Mouse (Mus musculus) kidney, postnatal 0 days (tissue): ENCODE measurements at regions not wholly inside any gene's neighbourhood (a gene's known extent, or its start where the extent isn't known, plus 50 kb on each side); places are given as distances from the start of the nearest gene placed in this dataset.
"Not testable (repeated sequence)": the region's sequence is repeated elsewhere in the genome, so short reads cannot be mapped to it uniquely, and the experiment has no call there.

Source experiments
- ATAC-seq: fragments of 200-750 bp; cut with Nextera tagmentation; replicated peaks from 2 replicates; pipeline ENCODE4 v1.8.0; 2017; ENCODE audit warnings: low read depth, moderate number of reproducible peaks, moderate TSS enrichment, moderate library complexity; ENCODE audit not compliant: low FRiP score
- DNase-seq: peaks from one replicate; pipeline ENCODE4 v3.0.0-alpha.2; 2016; ENCODE audit warnings: low spot score
- H3K27ac ChIP-seq: fragments of 300-500 bp; sonication (generic); 2 replicates; pipeline ENCODE4 v1.5.1; 2014; ENCODE audit warnings: mild to moderate bottlenecking
- H3K27me3 ChIP-seq: fragments of 300-500 bp; sonication (generic); 2 replicates; pipeline ENCODE4 v1.6.1; 2014; ENCODE audit warnings: low read length, mixed read lengths; ENCODE audit not compliant: insufficient read depth
- H3K36me3 ChIP-seq: fragments of 300-500 bp; sonication (generic); 2 replicates; pipeline ENCODE4 v1.6.1; 2014; ENCODE audit warnings: low read length, mixed read lengths; ENCODE audit not compliant: insufficient read depth
- H3K4me1 ChIP-seq: fragments of 300-500 bp; sonication (generic); replicated peaks from 2 replicates; pipeline ENCODE4 v1.6.1; 2014; ENCODE audit warnings: antibody characterized with exemption, low read length, mixed read lengths; ENCODE audit not compliant: insufficient read depth
- H3K4me2 ChIP-seq: fragments of 300-500 bp; sonication (generic); 2 replicates; pipeline ENCODE4 v1.6.1; 2014; ENCODE audit warnings: mild to moderate bottlenecking, low read length, moderate library complexity, mixed read lengths
- H3K4me3 ChIP-seq: fragments of 300-500 bp; sonication (generic); replicated peaks from 2 replicates; pipeline ENCODE4 v1.5.1; 2014; ENCODE audit warnings: low read depth, low read length
- H3K9ac ChIP-seq: fragments of 300-500 bp; sonication (generic); 2 replicates; pipeline ENCODE4 v1.6.1; 2014; ENCODE audit warnings: low read depth, low read length
- H3K9me3 ChIP-seq: fragments of 300-500 bp; sonication (generic); replicated peaks from 2 replicates; pipeline ENCODE4 v1.6.1; 2016; ENCODE audit warnings: low read length, inconsistent platforms, mixed read lengths
- CTCF ChIP-seq: IDR thresholded peaks from 2 replicates; pipeline ENCODE4 v1.5.1; 2016; ENCODE audit warnings: antibody characterized with exemption, low read depth, mild to moderate bottlenecking, moderate library complexity
- WGBS: fragments of 180-500 bp; shearing (Covaris S2); extraction: QIAGEN DNeasy Blood & Tissue Kit; methylation state at CpG from one replicate; pipeline ENCODE4 v1.1.7; 2014; 5-methylcytosine and 5-hydroxymethylcytosine counted together

- H3K27ac ChIP-seq, result no peak overlapping the region
- H3K9ac ChIP-seq, result no peak overlapping the region
- H3K4me3 ChIP-seq, result no peak overlapping the region
- DNase-seq, result no peak
- WGBS, result 43% methylated on average over 7 of the region's 7 CpGs
- H3K36me3 ChIP-seq, result no peaks in the 10 kb centered on the region
- H3K4me2 ChIP-seq, result no peak overlapping the region
- no peaks in the 10 kb centered on the region for H3K9me3 ChIP-seq
- no peak for ATAC-seq
- TF ChIP-seq CTCF, result no peak
- H3K4me1 ChIP-seq, result peaks cover 5% of the 10 kb centered on the region; the same call in 1 of the 2 replicates
- H3K27me3 ChIP-seq, result no peaks in the 10 kb centered on the region
These were observed 169.2 kb upstream of the Kit start for GRCm38 (mm10) chr5:75405496-75405895.

DNA sequence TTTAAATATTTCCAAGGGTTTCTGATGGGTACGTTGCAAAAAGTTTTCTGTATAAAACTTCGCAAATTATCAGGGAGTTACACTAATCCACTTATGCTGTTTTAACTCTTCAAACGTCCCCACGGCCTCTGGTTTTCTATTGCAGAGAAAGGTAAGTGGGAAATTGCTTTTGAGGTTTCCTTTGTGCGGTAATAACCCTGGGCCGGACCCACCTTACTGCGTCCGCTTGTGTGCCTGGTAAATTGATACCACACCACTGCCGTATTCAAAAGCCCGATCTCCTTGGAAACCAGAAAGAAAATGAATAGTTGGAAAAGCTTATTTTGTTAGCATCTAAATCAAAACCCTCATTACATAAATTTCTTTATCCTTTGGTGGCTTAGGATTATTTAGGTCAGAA lies 167.0 kb upstream of the Kit start:
- DNase-seq (no peak), ATAC-seq (no peak)
- WGBS, result 69% methylated on average over 10 of the region's 10 CpGs
- no peaks in the 10 kb centered on the region for H3K27me3 ChIP-seq
- no peak overlapping the region for H3K4me3 ChIP-seq
- H3K4me1 ChIP-seq, result 0 out of 2 replicates have a peak, but pooled peaks cover under 1% of the 10 kb centered on the region
- no peaks in the 10 kb centered on the region for H3K9me3 ChIP-seq
- H3K27ac ChIP-seq, result no peak overlapping the region
- no peaks in the 10 kb centered on the region for H3K36me3 ChIP-seq
- TF ChIP-seq CTCF, result no peak
- H3K4me2 ChIP-seq, result no peak overlapping the region
- H3K9ac ChIP-seq, result no peak overlapping the region

DNA sequence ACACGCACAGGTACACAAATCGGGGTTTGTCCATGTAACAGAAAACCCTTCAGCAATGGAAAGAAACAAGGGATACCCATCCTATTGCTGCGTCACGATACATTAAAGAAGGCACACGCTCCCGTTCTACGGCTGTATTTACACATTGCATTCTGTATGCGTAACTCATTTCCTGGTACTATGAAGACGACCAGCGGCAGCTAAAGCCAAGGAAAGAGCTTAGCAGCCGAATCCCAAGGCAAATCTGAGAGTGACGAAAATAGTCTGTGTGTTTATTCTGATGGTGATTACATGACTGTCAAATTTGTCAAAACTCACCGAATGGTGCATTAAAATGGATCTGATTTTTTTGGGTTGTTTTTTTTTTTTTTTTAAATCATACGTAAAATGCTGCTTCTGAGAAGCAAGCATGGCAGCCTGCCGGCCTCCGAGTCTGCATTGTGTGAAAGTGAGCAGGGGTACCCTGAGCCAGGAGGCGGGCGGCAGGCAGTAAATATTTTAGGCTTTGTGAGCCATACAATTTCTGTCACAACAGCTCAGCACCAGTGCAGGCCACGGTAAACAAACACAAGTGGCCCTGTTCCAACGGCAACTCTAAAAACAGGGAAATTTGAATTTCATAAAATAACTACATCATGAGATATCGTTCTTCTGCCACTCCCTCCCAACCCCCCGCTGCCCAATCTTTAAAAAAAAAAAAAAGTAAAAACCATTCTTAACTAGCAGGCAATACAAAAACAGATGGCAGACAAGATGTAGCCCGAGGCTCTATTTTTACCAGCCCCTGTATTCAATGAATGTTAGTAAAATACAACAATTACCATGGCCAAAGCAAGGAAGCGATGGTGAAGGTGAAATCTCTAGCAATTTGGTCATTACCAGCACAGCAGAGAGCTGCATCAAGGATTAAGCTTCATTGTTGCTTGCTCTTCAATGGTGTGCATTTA lies 164.2 kb upstream of the Kit start:
- Histone ChIP-seq H3K9ac (no peak overlapping the region), H3K4me2 (no peak overlapping the region), H3K4me3 (no peak overlapping the region), H3K4me1 (no peaks in the 10 kb centered on the region), H3K27me3 (no peaks in the 10 kb centered on the region), H3K9me3 (no peaks in the 10 kb centered on the region), H3K36me3 (no peaks in the 10 kb centered on the region), H3K27ac (no peak overlapping the region)
- no peak for TF ChIP-seq CTCF
- no peak for ATAC-seq
- no peak for DNase-seq
- 77% methylated on average over 24 of the region's 24 CpGs for WGBS

DNA sequence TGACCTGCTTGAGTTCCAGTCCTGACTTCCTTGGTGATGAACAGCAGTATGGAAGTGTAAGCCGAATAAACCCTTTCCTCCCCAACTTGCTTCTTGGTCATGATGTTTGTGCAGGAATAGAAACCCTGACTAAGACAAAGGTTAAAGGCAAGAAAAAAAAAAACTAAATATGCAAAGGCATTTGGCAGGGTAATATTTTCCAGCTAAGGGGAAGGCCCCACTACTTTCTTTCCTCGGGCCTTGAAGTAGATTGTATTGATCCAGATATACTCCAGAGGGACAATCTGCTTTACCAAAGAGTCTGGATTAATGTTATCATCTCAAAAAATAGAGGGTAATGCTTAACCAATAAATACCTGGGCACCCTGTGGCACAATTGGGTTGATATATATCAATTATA lies 155.4 kb upstream of the Kit start:
- not testable (repeated sequence) for H3K36me3 ChIP-seq, H3K4me1 ChIP-seq, H3K4me2 ChIP-seq, ATAC-seq, H3K4me3 ChIP-seq, H3K9me3 ChIP-seq, H3K27me3 ChIP-seq, H3K9ac ChIP-seq, H3K27ac ChIP-seq, DNase-seq
- WGBS, result 94% methylated on average over 2 of the region's 2 CpGs

DNA sequence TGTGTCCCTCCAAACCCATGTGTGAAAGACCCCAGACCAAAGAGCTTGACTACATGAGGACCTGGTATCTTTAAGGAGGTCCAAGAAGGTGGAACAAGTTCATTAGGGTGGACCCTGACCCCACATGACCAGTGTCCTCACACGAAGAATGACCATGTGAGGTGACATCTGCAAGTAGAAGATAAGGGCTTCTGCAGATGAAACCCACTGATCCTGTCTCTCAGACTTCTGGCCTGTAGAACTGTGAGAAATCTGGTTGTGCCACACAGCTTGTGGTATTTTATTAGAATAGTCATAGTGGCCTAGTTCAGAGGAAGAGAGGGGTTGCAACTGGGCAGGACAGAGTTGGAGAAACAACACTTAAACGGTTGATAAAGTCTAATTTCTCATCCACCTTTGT lies 141.8 kb upstream of the Kit start:
- H3K27ac ChIP-seq, result no peak overlapping the region
- no peak for TF ChIP-seq CTCF
- H3K9me3 ChIP-seq, result no peaks in the 10 kb centered on the region
- H3K36me3 ChIP-seq, result no peaks in the 10 kb centered on the region
- H3K27me3 ChIP-seq, result no peaks in the 10 kb centered on the region
- 88% methylated on average over 2 of the region's 2 CpGs for WGBS
- ATAC-seq, result no peak
- H3K4me1 ChIP-seq, result no peaks in the 10 kb centered on the region
- DNase-seq, result no peak
- H3K4me2 ChIP-seq, result no peak overlapping the region
- H3K9ac ChIP-seq, result no peak overlapping the region
- no peak overlapping the region for H3K4me3 ChIP-seq

GRCm38 (mm10) chr5:75437924-75438323 lies 136.8 kb upstream of the Kit start:
- H3K4me2 ChIP-seq, result no peak overlapping the region
- H3K27me3 ChIP-seq, result no peaks in the 10 kb centered on the region
- no peak overlapping the region for H3K4me3 ChIP-seq
- no peaks in the 10 kb centered on the region for H3K4me1 ChIP-seq
- ATAC-seq (no peak), DNase-seq (no peak)
- no peak overlapping the region for H3K9ac ChIP-seq
- no peaks in the 10 kb centered on the region for H3K9me3 ChIP-seq
- no peaks in the 10 kb centered on the region for H3K36me3 ChIP-seq
- no peak for TF ChIP-seq CTCF
- H3K27ac ChIP-seq, result no peak overlapping the region
- WGBS, result 77% methylated on average over 5 of the region's 5 CpGs
